10 mouse cellular contexts compared by ENCODE assay signal in genomic region chr10:45381937-45382636, GRCm38 (mm10). TPM values are rescaled to one million over a fixed set of nuclear protein-coding genes. Genes with fewer than 3 reads are reported as not detected.
DNase-seq lines count a peak whose midpoint lies in the region; ATAC-seq lines count a peak whose summit lies in the region.
"Had no signal": no experiment of that assay in that cellular context is flagged by ENCODE, and none has a peak within 500 bp of the region (broad histone marks: within the 10 kb centered on the region; RNA-seq: fewer than 3 reads in every experiment).

No protein-coding gene starts in this region.

- no peak overlapping the region for H3K9ac ChIP-seq in forebrain, embryonic 16.5 days (replicated peaks; ENCODE audit: low read depth, low read length)
- H3K9ac ChIP-seq in neural tube, embryonic 12.5 days, result no peak overlapping the region
- H3K9ac ChIP-seq: liver, embryonic 15.5 days had no signal

- H3K27ac ChIP-seq in forebrain, embryonic 16.5 days (ENCODE audit: low read length), result no peak overlapping the region
- no peak overlapping the region for H3K27ac ChIP-seq in neural tube, embryonic 12.5 days
- H3K27ac ChIP-seq: liver, embryonic 15.5 days had no signal

- no peak overlapping the region for H3K4me3 ChIP-seq in forebrain, embryonic 16.5 days (replicated peaks; ENCODE audit: low read length)
- H3K4me3 ChIP-seq in neural tube, embryonic 12.5 days, result no peak overlapping the region
- H3K4me3 ChIP-seq: liver, embryonic 15.5 days had no signal

- H3K4me1 ChIP-seq in forebrain, embryonic 16.5 days (replicated peaks; ENCODE audit: control insufficient read depth, insufficient read depth, low read length), result no peaks in the 10 kb centered on the region
- H3K4me1 ChIP-seq in neural tube, embryonic 12.5 days, result no peaks in the 10 kb centered on the region

- H3K27me3 ChIP-seq in forebrain, embryonic 16.5 days (replicated peaks; ENCODE audit: control insufficient read depth, insufficient read depth, low read length), result no peaks in the 10 kb centered on the region
- H3K27me3 ChIP-seq in neural tube, embryonic 12.5 days (replicated peaks), result no peaks in the 10 kb centered on the region
- H3K27me3 ChIP-seq: liver, embryonic 15.5 days had no signal

- no peaks in the 10 kb centered on the region for H3K36me3 ChIP-seq in forebrain, embryonic 16.5 days (ENCODE audit: control insufficient read depth, insufficient read depth)
- H3K36me3 ChIP-seq in neural tube, embryonic 12.5 days, result peaks cover 9% of the 10 kb centered on the region; the same call in 1 of the 2 replicates

- H3K4me2 ChIP-seq in forebrain, embryonic 16.5 days (ENCODE audit: low read length), result no peak overlapping the region
- H3K4me2 ChIP-seq in neural tube, embryonic 12.5 days (replicated peaks), result no peak overlapping the region
- H3K4me2 ChIP-seq: liver, embryonic 15.5 days had no signal

- DNase-seq in layer of hippocampus, adult 9-10 months (ENCODE audit: low spot score), result peak; percentile 7
- no peak for DNase-seq in layer of hippocampus, postnatal 36 days
- peak; percentile 71 for DNase-seq in NIH3T3 (ENCODE audit: low read depth)
- no peak for DNase-seq in gastrocnemius, postnatal 10 days
- no peak for DNase-seq in adrenal gland, adult (ENCODE audit: inconsistent age in 2 of 2, low spot score in 1 of 2)
- no peak for DNase-seq in frontal cortex, postnatal 36 days (ENCODE audit: low spot score in 2 of 2)
- DNase-seq: cerebellum, adult 9-10 months had no signal

- no peaks in the 10 kb centered on the region for H3K9me3 ChIP-seq in forebrain, embryonic 16.5 days (ENCODE audit: control insufficient read depth, low read length)
- H3K9me3 ChIP-seq in neural tube, embryonic 12.5 days, result no peaks in the 10 kb centered on the region
- H3K9me3 ChIP-seq: liver, embryonic 15.5 days had no signal

- ATAC-seq in forebrain, embryonic 16.5 days, result peak; percentile 64
- ATAC-seq in neural tube, embryonic 12.5 days (ENCODE audit: low FRiP score, low read depth), result peak; percentile 56; the same call in 1 of the 2 replicates

RNA-seq across cellular contexts. Expression of gene Bves, which starts 46.5 kb away (rescaled TPM):
- total RNA-seq in layer of hippocampus, postnatal 36 days (2021), result 1 to 10 TPM; 3.4 to 4.0 TPM
- polyA plus RNA-seq in forebrain, embryonic 16.5 days (2015; fragmentation: Nextera tagmentation; extraction: Ambion mirVana), result 0.33 and 0.73 TPM in 2 replicates
- 2.7 and 3.2 TPM in 2 replicates for polyA plus RNA-seq in neural tube, embryonic 12.5 days (2016; fragmentation: Nextera tagmentation; extraction: Ambion mirVana)
- total RNA-seq in gastrocnemius, postnatal 10 days (2021), result 10 to 100 TPM; 34.0 to 41.2 TPM

Comparison
In these comparisons a context has a peak if more than half of its experiments do, and no peak if none do; other contexts are left out.
1. DNase-seq: peak in layer of hippocampus, adult 9-10 months (single experiment) and NIH3T3 (single experiment); none in layer of hippocampus, postnatal 36 days (0 of 2), gastrocnemius, postnatal 10 days (single experiment), adrenal gland, adult (0 of 2) and frontal cortex, postnatal 36 days (0 of 2).
2. RNA of gene Bves, which starts 46.5 kb away (total RNA-seq): 34.0 to 41.2 TPM in gastrocnemius, postnatal 10 days; 3.4 to 4.0 TPM in layer of hippocampus, postnatal 36 days; every median in the first group is over 4 times any median in the second.